Mouse (Mus musculus) midbrain, embryonic 12.5 days (tissue): ENCODE data around the gene Ubap2. TPM values are rescaled to one million over a fixed set of nuclear protein-coding genes. Genes with fewer than 3 reads are reported as not detected.

ENCODE experiments used
- ATAC-seq: fragments of 200-750 bp; cut with Nextera tagmentation; 2 replicates; pipeline ENCODE4 v1.8.0; 2017; ENCODE audit warnings: low read depth, moderate TSS enrichment, moderate library complexity; ENCODE audit not compliant: low FRiP score
- H3K27ac ChIP-seq: fragments of 300-500 bp; sonication (generic); replicated peaks from 2 replicates; pipeline ENCODE4 v1.5.1; 2016; ENCODE audit warnings: mild to moderate bottlenecking
- H3K27me3 ChIP-seq: fragments of 300-500 bp; sonication (generic); 2 replicates; pipeline ENCODE4 v1.6.1; 2016; ENCODE audit warnings: mild to moderate bottlenecking
- H3K36me3 ChIP-seq: fragments of 300-500 bp; sonication (generic); 2 replicates; pipeline ENCODE4 v1.6.1; 2016
- H3K4me1 ChIP-seq: fragments of 300-500 bp; sonication (generic); 2 replicates; pipeline ENCODE4 v1.6.1; 2016
- H3K4me2 ChIP-seq: fragments of 300-500 bp; sonication (generic); replicated peaks from 2 replicates; pipeline ENCODE4 v1.6.1; 2016; ENCODE audit warnings: mild to moderate bottlenecking, moderate library complexity
- H3K4me3 ChIP-seq: fragments of 300-500 bp; sonication (generic); 2 replicates; pipeline ENCODE4 v1.5.1; 2016; ENCODE audit warnings: mild to moderate bottlenecking
- H3K9ac ChIP-seq: fragments of 300-500 bp; sonication (generic); replicated peaks from 2 replicates; pipeline ENCODE4 v1.6.1; 2016; ENCODE audit warnings: mild to moderate bottlenecking, moderate library complexity
- H3K9me3 ChIP-seq: fragments of 300-500 bp; sonication (generic); 2 replicates; pipeline ENCODE4 v1.6.1; 2016; ENCODE audit warnings: mild to moderate bottlenecking
- WGBS: fragments of 180-500 bp; shearing (Covaris S2); methylation state at CpG from one replicate; pipeline ENCODE4 v1.1.7; 2016; 5-methylcytosine and 5-hydroxymethylcytosine counted together
- polyA plus RNA-seq: library from polyadenylated mRNA; unstranded; fragments of >200 nt; fragmentation: Nextera tagmentation; extraction: Ambion mirVana; gene quantifications from 2 replicates; pipeline ENCODE4 v1.2.1, GENCODE M21; 2016

Ubap2 gene
- polyA plus RNA-seq, 1 experiment from 2014 or later, result 75.5 TPM

- no peak overlapping the region for H3K4me3 ChIP-seq
- no peaks in the 10 kb centered on the region for H3K9me3 ChIP-seq
- H3K4me1 ChIP-seq, result no peaks in the 10 kb centered on the region
- no peak for ATAC-seq
- H3K9ac ChIP-seq, result no peak overlapping the region
- H3K27me3 ChIP-seq, result no peaks in the 10 kb centered on the region
- H3K4me2 ChIP-seq, result no peak overlapping the region
- WGBS, result 95% methylated on average over 7 of the region's 7 CpGs
- H3K27ac ChIP-seq, result no peak overlapping the region
- 0 out of 2 replicates have a peak, but pooled peaks cover 5% of the 10 kb centered on the region for H3K36me3 ChIP-seq
Measured at GRCm38 (mm10) chr4:41151186-41151585, 123.8 kb downstream of the Ubap2 start.

DNA sequence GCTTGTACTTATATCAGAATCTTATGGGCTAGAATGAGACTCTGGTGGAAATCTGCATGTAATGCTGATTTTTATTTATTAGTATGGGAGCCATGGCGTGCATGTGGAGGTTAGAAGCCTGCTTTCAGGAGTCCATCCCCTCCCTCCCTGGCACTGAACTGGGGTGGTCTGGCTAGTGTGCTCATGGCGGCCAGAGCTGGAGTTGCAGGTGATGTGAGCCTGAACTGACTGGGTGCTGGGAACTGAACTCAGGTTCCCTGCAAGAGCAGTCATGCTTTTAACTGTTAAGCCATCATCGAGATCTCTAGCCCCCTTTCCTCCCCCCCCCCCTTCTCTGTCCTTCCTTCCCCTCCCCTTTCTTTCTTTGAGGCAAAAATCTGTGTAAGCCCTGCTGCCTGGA lies 125.1 kb downstream of the Ubap2 start:
- Histone ChIP-seq H3K27me3 (no peaks in the 10 kb centered on the region), H3K9ac (no peak overlapping the region), H3K9me3 (no peaks in the 10 kb centered on the region), H3K4me1 (no peaks in the 10 kb centered on the region), H3K36me3 (0 out of 2 replicates have a peak, but pooled peaks cover 5% of the 10 kb centered on the region), H3K27ac (no peak overlapping the region), H3K4me3 (no peak overlapping the region), H3K4me2 (no peak overlapping the region)
- no peak for ATAC-seq
- WGBS, result 87% methylated on average over 3 of the region's 3 CpGs

Other genes starting within 250 kb of the Ubap2 start
- gene Aqp7, start 227.0 kb downstream of the Ubap2 start, polyA plus RNA-seq, result not detected in 2 replicates
- gene Aqp3, start 177.0 kb downstream of the Ubap2 start, polyA plus RNA-seq, result 0.65 and 0.93 TPM in 2 replicates
- 27.4 and 28.2 TPM in 2 replicates for gene Nol6, start 150.7 kb downstream of the Ubap2 start, polyA plus RNA-seq
- gene Ube2r2, start 139.4 kb downstream of the Ubap2 start, polyA plus RNA-seq, result 97.7 and 115 TPM in 2 replicates
- gene Dcaf12, start 39.7 kb upstream of the Ubap2 start, polyA plus RNA-seq, result 73.1 and 74.9 TPM in 2 replicates
- gene Ubap1, start 73.9 kb upstream of the Ubap2 start, polyA plus RNA-seq, result 80.3 and 81.2 TPM in 2 replicates
- gene Kif24, start 189.7 kb upstream of the Ubap2 start, polyA plus RNA-seq, result 11.9 and 12.6 TPM in 2 replicates
- 56.9 and 63.5 TPM in 2 replicates for gene Nudt2, start 190.0 kb upstream of the Ubap2 start, polyA plus RNA-seq
- 8.5 and 8.7 TPM in 2 replicates for gene AI464131, start 227.9 kb upstream of the Ubap2 start, polyA plus RNA-seq
- gene 1110017D15Rik, start 242.2 kb upstream of the Ubap2 start, polyA plus RNA-seq, result 5.0 and 5.5 TPM in 2 replicates